Mouse (Mus musculus) heart, embryonic 16.5 days (tissue): ENCODE measurements around the gene Gm10974. TPM values are rescaled to one million over a fixed set of nuclear protein-coding genes. Genes with fewer than 3 reads are reported as not detected.
A peak's percentile ranks its signal among the peaks of the same experiment; 100 is the strongest.

Experiments
- ATAC-seq: fragments of 200-750 bp; cut with Nextera tagmentation; replicated peaks from 2 replicates; pipeline ENCODE4 v1.8.0; 2017; ENCODE audit warnings: moderate number of reproducible peaks; ENCODE audit not compliant: insufficient read depth, low FRiP score; ENCODE audit errors: extremely low read depth
- H3K27ac ChIP-seq: fragments of 300-500 bp; sonication (generic); 2 replicates; pipeline ENCODE4 v1.5.1; 2014; ENCODE audit warnings: mild to moderate bottlenecking, low read length, control low read depth, moderate library complexity
- H3K27me3 ChIP-seq: fragments of 300-500 bp; sonication (generic); 2 replicates; pipeline ENCODE4 v1.6.1; 2014; ENCODE audit warnings: low read length, mixed read lengths; ENCODE audit not compliant: control insufficient read depth, insufficient read depth
- H3K36me3 ChIP-seq: fragments of 300-500 bp; sonication (generic); 2 replicates; pipeline ENCODE4 v1.6.1; 2014; ENCODE audit not compliant: control insufficient read depth, insufficient read depth
- H3K4me1 ChIP-seq: fragments of 300-500 bp; sonication (generic); 2 replicates; pipeline ENCODE4 v1.6.1; 2014; ENCODE audit warnings: low read length, mixed read lengths; ENCODE audit not compliant: control insufficient read depth, insufficient read depth
- H3K4me2 ChIP-seq: fragments of 300-500 bp; sonication (generic); 2 replicates; pipeline ENCODE4 v1.6.1; 2014; ENCODE audit warnings: low read depth, mild to moderate bottlenecking, control low read depth, low read length
- H3K4me3 ChIP-seq: fragments of 300-500 bp; sonication (generic); 2 replicates; pipeline ENCODE4 v1.5.1; 2014; ENCODE audit warnings: mild to moderate bottlenecking, control low read depth, low read length
- H3K9ac ChIP-seq: fragments of 300-500 bp; sonication (generic); 2 replicates; pipeline ENCODE4 v1.6.1; 2014; ENCODE audit warnings: low read length, control low read depth
- H3K9me3 ChIP-seq: fragments of 300-500 bp; sonication (generic); replicated peaks from 2 replicates; pipeline ENCODE4 v1.6.1; 2016; ENCODE audit warnings: low read length; ENCODE audit not compliant: control insufficient read depth
- WGBS: fragments of 180-500 bp; shearing (Covaris S2); extraction: QIAGEN DNeasy Blood & Tissue Kit; methylation state at CpG from one replicate; pipeline ENCODE4 v1.1.7; 2014; 5-methylcytosine and 5-hydroxymethylcytosine counted together
- polyA plus RNA-seq: library from polyadenylated mRNA; unstranded; fragments of >200 nt; fragmentation: Nextera tagmentation; extraction: Ambion mirVana; gene quantifications from 2 replicates; pipeline ENCODE4 v1.2.1, GENCODE M21; 2015

Gm10974 gene
- polyA plus RNA-seq, 1 experiment from 2014 or later: not detected

DNA sequence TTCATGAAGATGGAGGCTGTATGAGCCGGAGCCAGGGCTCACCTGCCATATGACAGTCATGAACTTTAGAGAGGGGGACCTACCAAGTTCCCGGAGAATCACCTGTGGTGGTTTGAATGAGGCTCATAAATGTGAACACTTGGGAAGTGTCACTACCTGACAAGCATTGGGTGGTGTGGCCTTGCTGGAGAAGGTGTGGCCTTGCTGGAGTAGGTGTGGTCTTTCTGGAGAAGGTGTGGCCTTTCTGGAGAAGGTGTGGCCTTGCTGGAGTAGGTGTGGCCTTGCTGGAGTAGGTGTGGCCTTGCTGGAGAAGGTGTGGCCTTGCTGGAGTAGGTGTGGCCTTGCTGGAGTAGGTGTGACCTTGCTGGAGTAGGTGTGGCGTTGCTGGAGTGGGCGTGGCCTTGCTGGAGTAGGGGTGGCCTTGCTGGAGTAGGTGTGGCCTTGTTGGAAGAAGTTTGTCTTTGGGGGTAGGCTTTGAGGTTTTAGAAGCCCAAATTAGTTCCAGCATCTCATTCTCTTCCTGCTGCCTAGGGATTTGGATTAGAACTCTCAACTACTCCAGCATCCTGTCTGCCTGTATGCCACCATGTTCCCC, 31.7 kb upstream of the Gm10974 start:
- no peak overlapping the region for H3K4me2 ChIP-seq
- H3K27ac ChIP-seq: no peak overlapping the region
- H3K27me3 ChIP-seq: no peaks in the 10 kb centered on the region
- H3K36me3 ChIP-seq: peaks cover 8% of the 10 kb centered on the region; the same call in 1 of the 2 replicates
- no peaks in the 10 kb centered on the region; the same call in 1 of the 2 replicates for H3K4me1 ChIP-seq
- no peak overlapping the region for H3K4me3 ChIP-seq
- no peak overlapping the region for H3K9ac ChIP-seq
- no peak for ATAC-seq
- 80% methylated on average over 4 of the region's 4 CpGs for WGBS
- no peaks in the 10 kb centered on the region for H3K9me3 ChIP-seq

DNA sequence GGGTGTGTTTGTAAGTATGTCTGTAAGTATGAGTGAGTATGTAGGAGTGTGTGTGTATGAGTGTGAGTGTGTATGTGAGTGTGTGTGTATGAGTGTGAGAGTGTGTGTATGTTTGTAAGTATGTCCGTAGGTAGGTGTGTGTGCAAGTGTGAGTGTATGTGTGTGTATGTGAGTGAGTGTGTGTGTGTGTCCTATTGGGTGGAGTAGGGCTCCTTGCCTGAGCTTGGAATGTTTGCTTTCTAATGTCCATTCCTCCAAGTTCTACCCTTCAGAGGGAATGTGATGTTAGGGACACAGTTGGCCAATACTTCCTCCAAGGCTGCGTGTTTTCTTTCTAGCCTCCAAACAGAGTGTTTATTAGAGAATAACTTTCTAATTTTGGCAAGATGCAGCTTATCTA, 28.8 kb upstream of the Gm10974 start:
- peaks cover 8% of the 10 kb centered on the region; the same call in 1 of the 2 replicates for H3K36me3 ChIP-seq
- 88% methylated on average over 2 of the region's 2 CpGs for WGBS
- H3K27me3 ChIP-seq: no peaks in the 10 kb centered on the region
- ATAC-seq: no peak
- H3K9me3 ChIP-seq: no peaks in the 10 kb centered on the region
- H3K27ac ChIP-seq: no peak overlapping the region
- H3K4me1 ChIP-seq: peaks cover 14% of the 10 kb centered on the region
- H3K4me2 ChIP-seq: no peak overlapping the region
- H3K9ac ChIP-seq: no peak overlapping the region
- no peak overlapping the region for H3K4me3 ChIP-seq

DNA sequence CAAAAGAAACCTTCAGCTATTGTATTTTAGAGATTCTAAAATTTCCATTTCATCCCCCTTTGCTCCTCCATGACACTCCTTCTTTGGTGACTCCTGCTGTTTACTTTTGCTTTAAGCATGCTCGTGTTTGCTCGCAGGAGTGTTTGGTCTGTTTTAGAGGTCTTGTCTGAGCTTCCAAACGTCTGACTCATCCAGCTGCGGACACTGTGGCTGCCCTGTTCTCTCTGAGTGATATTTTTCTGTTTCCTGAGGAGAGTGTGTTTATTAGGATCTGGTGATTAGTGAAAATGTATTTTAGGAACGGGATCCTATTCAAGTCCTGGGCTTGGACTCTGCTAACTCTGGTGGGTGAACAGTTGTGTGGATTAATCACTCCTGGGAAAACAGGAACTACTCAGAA, 26.1 kb upstream of the Gm10974 start:
- peak overlapping the region; percentile 42 for H3K27ac ChIP-seq
- no peak for ATAC-seq

DNA sequence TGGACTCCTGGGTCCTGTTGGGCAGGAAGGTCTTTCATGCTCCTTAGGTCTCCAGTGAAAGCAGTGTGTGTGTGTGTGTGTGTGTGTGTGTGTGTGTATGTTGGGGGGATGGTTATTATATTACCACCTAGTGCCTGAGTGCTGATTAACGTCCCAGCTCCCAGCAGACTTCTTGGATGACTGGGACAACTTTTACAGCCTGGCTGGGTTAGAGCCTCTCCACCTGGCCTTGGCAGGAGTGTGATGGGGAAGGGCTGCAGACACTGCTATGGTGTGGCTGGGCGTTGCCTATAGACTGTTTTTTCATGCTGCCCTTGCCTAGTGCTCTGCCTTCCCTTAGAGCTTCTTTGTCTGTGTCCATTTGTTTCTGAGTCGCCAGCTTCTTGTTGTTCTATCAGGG, 25.7 kb upstream of the Gm10974 start:
- no peaks in the 10 kb centered on the region for H3K9me3 ChIP-seq
- WGBS: 45% methylated on average over 3 of the region's 3 CpGs
- peak overlapping the region; percentile 15; the same call in 1 of the 2 replicates for H3K4me2 ChIP-seq
- peaks cover 14% of the 10 kb centered on the region for H3K4me1 ChIP-seq
- peak overlapping the region; percentile 42 for H3K27ac ChIP-seq
- no peak overlapping the region for H3K4me3 ChIP-seq
- no peak for ATAC-seq
- H3K27me3 ChIP-seq: no peaks in the 10 kb centered on the region
- no peak overlapping the region; the same call in 1 of the 2 replicates for H3K9ac ChIP-seq
- no peaks in the 10 kb centered on the region for H3K36me3 ChIP-seq

More for the DNA sequence above, 26.1 kb upstream of the Gm10974 start:
- Histone ChIP-seq H3K4me3 (no peak overlapping the region), H3K4me2 (peak overlapping the region; percentile 15), H3K36me3 (no peaks in the 10 kb centered on the region), H3K9me3 (no peaks in the 10 kb centered on the region), H3K9ac (no peak overlapping the region), H3K27me3 (no peaks in the 10 kb centered on the region), H3K4me1 (peaks cover 14% of the 10 kb centered on the region)
- WGBS: 14% methylated on average over 5 of the region's 5 CpGs

DNA sequence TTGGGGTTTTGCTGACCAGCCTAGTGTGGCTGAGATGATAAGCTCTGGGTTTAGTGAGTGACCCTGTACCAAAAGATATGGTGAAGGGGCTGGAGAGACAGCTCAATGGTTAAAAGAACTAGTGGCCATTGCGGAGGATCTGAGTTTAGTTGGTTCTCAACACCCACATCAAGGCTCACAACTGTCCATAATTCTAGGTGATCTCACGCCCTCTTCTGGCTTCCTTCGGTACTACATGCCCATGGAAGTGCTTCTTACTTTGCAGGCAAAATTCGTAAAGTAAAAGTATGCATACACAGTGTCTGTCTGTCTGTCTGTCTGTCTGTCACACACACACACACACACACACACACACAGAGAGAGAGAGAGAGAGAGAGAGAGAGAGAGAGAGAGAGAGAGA, 23.4 kb upstream of the Gm10974 start:
- WGBS: 37% methylated on average over 4 of the region's 4 CpGs
- Histone ChIP-seq H3K9me3 (no peaks in the 10 kb centered on the region), H3K9ac (no peak overlapping the region), H3K4me3 (no peak overlapping the region), H3K27ac (no peak overlapping the region), H3K27me3 (no peaks in the 10 kb centered on the region), H3K36me3 (no peaks in the 10 kb centered on the region), H3K4me1 (peaks cover 14% of the 10 kb centered on the region), H3K4me2 (no peak overlapping the region)
- ATAC-seq: no peak

DNA sequence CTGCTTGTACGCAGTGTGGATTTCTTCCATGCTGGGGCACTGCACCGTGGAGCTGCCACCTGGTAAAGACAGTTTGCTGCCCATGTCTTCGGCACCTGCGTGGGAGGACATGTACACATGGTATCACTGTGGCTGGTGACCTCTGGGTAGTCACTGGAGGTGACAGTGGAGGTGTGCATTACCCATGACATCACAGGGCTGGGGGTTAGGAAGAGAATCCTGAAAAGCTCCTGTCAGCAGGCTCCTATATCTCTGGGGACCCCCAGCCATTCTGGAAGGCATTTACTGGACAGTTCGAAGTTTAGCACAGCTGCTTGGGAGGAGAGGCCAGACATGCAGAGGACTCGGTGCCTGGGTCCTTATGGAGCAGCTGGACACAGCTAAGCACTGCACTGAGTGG, 22.9 kb upstream of the Gm10974 start:
- WGBS: 63% methylated on average over 6 of the region's 6 CpGs
- Histone ChIP-seq H3K4me2 (no peak overlapping the region), H3K27ac (0 out of 2 replicates have a peak overlapping the region, but pooled peaks have one; percentile 16), H3K9me3 (no peaks in the 10 kb centered on the region), H3K4me1 (peaks cover 14% of the 10 kb centered on the region), H3K9ac (no peak overlapping the region), H3K4me3 (no peak overlapping the region), H3K27me3 (no peaks in the 10 kb centered on the region), H3K36me3 (no peaks in the 10 kb centered on the region)
- ATAC-seq: no peak

DNA sequence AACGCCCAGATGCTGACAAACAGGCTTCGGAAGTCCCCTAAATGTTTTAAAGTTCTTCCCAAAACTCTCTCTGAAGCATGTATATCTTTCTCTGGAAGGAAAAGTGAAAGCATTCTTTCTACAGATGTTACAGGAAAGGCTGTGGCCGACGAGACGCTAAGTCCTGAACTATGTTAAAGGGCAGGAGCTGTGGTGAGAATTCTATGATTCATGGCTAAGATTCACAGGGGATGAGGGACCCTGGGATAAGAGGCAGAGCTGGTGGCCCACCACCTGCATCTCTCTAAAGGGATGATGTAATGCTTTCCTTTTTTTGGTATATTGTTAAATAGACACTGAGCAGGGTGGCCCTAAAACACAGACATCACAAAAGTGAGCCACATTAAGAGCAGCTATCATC, 22.4 kb upstream of the Gm10974 start:
- no peaks in the 10 kb centered on the region for H3K36me3 ChIP-seq
- WGBS: 75% methylated on average over 5 of the region's 5 CpGs
- H3K4me3 ChIP-seq: no peak overlapping the region
- no peak overlapping the region for H3K9ac ChIP-seq
- no peaks in the 10 kb centered on the region for H3K27me3 ChIP-seq
- H3K27ac ChIP-seq: no peak overlapping the region
- no peaks in the 10 kb centered on the region for H3K9me3 ChIP-seq
- peaks cover 14% of the 10 kb centered on the region for H3K4me1 ChIP-seq
- ATAC-seq: no peak
- H3K4me2 ChIP-seq: no peak overlapping the region

DNA sequence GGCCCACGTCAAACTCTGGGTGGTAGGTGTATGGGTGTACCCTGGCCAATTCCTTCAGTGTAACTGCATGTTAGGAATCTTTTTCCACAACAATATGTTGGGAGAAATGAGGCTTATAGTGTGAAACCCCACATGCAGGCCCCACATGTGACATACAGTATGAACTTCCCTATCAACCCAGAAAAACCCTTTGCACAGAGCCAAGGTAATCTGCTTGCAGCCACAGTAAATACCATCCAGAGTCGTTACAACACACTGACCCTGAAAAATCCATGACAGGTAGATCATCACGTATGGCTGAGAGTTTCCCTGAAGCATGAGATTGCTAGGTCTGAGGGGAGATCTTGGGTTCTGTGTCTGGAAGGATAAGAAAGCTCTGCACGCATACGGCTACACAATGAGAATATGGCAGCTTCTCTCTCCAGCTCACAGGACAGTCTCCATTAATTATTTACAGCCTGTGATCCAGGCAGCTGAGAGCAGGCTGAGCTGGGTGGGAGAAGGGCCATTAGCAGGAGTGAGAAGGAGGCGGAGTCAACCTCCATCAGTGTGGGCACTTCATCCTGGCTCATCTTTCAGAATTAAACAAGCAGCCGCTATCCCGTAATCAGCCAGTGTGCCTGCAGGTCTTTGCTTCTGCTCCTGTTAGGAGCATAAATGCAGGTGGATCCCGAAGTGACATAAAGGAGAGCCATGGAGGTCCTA, 18.6 kb upstream of the Gm10974 start:
- no peak overlapping the region for H3K4me3 ChIP-seq
- H3K9me3 ChIP-seq: no peaks in the 10 kb centered on the region
- no peaks in the 10 kb centered on the region for H3K27me3 ChIP-seq
- no peak overlapping the region for H3K4me2 ChIP-seq
- H3K27ac ChIP-seq: no peak overlapping the region
- H3K36me3 ChIP-seq: no peaks in the 10 kb centered on the region
- H3K9ac ChIP-seq: no peak overlapping the region
- H3K4me1 ChIP-seq: no peaks in the 10 kb centered on the region
- 67% methylated on average over 9 of the region's 9 CpGs for WGBS
- ATAC-seq: no peak

DNA sequence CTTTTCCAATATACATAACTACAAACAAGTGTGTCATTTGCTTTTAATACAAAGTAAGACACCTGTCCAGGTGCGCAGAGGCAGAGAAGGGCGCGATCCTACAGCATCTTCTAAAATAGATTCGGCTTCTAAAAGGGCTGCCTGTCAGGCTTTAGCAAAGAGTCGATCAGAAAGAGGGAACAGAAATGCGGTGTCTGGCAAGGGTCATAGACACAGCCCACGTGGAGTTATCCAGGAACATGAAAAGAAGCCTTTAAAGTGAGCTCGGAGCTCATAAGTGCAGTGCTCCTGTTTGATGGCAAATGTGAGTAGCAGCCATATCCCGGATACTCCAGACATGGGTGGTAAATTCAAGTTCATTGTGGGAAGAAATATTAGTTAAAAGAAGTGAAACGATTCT, 17.1 kb upstream of the Gm10974 start:
- Histone ChIP-seq H3K4me3 (no peak overlapping the region), H3K36me3 (no peaks in the 10 kb centered on the region), H3K27me3 (no peaks in the 10 kb centered on the region), H3K4me1 (no peaks in the 10 kb centered on the region), H3K9me3 (no peaks in the 10 kb centered on the region), H3K9ac (no peak overlapping the region), H3K4me2 (no peak overlapping the region), H3K27ac (no peak overlapping the region)
- 80% methylated on average over 10 of the region's 10 CpGs for WGBS
- ATAC-seq: no peak
